Mouse (Mus musculus) MEL (cell line): ENCODE measurements around the gene Tceal3. TPM values are rescaled to one million over a fixed set of nuclear protein-coding genes. Genes with fewer than 3 reads are reported as not detected.
"Not testable (repeated sequence)": the region's sequence is repeated elsewhere in the genome, so short reads cannot be mapped to it uniquely, and the experiment has no call there.

Experiments
- DNase-seq: peaks from one replicate; pipeline ENCODE4 v3.0.0; 2011; ENCODE audit warnings: low read depth, low spot score
- H3K27ac ChIP-seq: 2 replicates; pipeline ENCODE4 v1.5.1; 2012; ENCODE audit warnings: low read depth, mild to moderate bottlenecking, control low read depth, low read length, moderate library complexity; ENCODE audit not compliant: control insufficient read depth
- H3K27me3 ChIP-seq, 2 experiments: fragments of 150-350 bp in 1 of 2; sonication (generic) in 1 of 2; 2 replicates each; pipeline ENCODE4 v1.6.1; 2012; ENCODE audit warnings: low read length in 2 of 2, mild to moderate bottlenecking in 2 of 2, improper control_type of control experiment in 1 of 2, moderate library complexity in 1 of 2; ENCODE audit not compliant: insufficient read depth in 2 of 2, control insufficient read depth in 1 of 2
- H3K36me3 ChIP-seq, 2 experiments: 2 replicates each; pipeline ENCODE4 v1.6.1; 2012 to 2014; ENCODE audit warnings: low read length in 2 of 2, improper control_type of control experiment in 1 of 2, inconsistent platforms in 1 of 2, mild to moderate bottlenecking in 1 of 2; ENCODE audit not compliant: insufficient read depth in 2 of 2, control insufficient read depth in 1 of 2
- H3K4me1 ChIP-seq, 2 experiments: fragments of 150-350 bp in 1 of 2; sonication (generic) in 1 of 2; 2 replicates each; pipeline ENCODE4 v1.6.1; 2012; ENCODE audit warnings: low read length in 2 of 2, improper control_type of control experiment in 1 of 2, mild to moderate bottlenecking in 1 of 2; ENCODE audit not compliant: insufficient read depth in 2 of 2, control insufficient read depth in 1 of 2
- H3K4me3 ChIP-seq, 2 experiments: fragments of 150-350 bp in 1 of 2; sonication (generic) in 1 of 2; 2 replicates each; pipeline ENCODE4 v1.5.1; 2012; ENCODE audit warnings: low read depth in 2 of 2, low read length in 2 of 2, mild to moderate bottlenecking in 2 of 2, moderate library complexity in 2 of 2, control low read depth in 1 of 2, improper control_type of control experiment in 1 of 2; ENCODE audit not compliant: control insufficient read depth in 1 of 2, insufficient read depth in 1 of 2
- H3K79me2 ChIP-seq: 2 replicates; pipeline ENCODE4 v1.6.1; 2012; ENCODE audit warnings: mild to moderate bottlenecking, low read length, moderate library complexity; ENCODE audit not compliant: control insufficient read depth, poor library complexity, insufficient read depth
- H3K9ac ChIP-seq: 2 replicates; pipeline ENCODE4 v1.6.1; 2012; ENCODE audit warnings: low read depth, mild to moderate bottlenecking, control low read depth, low read length, moderate library complexity; ENCODE audit not compliant: control insufficient read depth, poor library complexity, severe bottlenecking
- H3K9me3 ChIP-seq: fragments of 150-350 bp; sonication (generic); replicated peaks from 2 replicates; pipeline ENCODE4 v1.6.1; 2012; ENCODE audit warnings: mild to moderate bottlenecking, low read length, improper control_type of control experiment, moderate library complexity; ENCODE audit not compliant: insufficient read depth
- CHD1 ChIP-seq: IDR thresholded peaks from 2 replicates; pipeline ENCODE4 v1.6.1; 2012; ENCODE audit warnings: low read depth, mild to moderate bottlenecking, inconsistent platforms, low read length, improper control_type of control experiment
- E2F4 ChIP-seq: IDR thresholded peaks from 2 replicates; pipeline ENCODE4 v1.6.1; 2011; ENCODE audit warnings: low read depth, low read length, improper control_type of control experiment, borderline replicate concordance
- ELF1 ChIP-seq: IDR thresholded peaks from 2 replicates; pipeline ENCODE4 v1.6.1; 2014; ENCODE audit warnings: low read depth, mild to moderate bottlenecking, inconsistent platforms, low read length, improper control_type of control experiment, moderate library complexity
- EP300 ChIP-seq, 2 experiments: IDR thresholded peaks; 2 replicates each; pipeline ENCODE4 v1.6.1; 2011; ENCODE audit warnings: improper control_type of control experiment in 2 of 2, low read length in 2 of 2, low read depth in 1 of 2, mild to moderate bottlenecking in 1 of 2
- GABPA ChIP-seq: IDR thresholded peaks from 2 replicates; pipeline ENCODE4 v1.6.1; 2012; ENCODE audit warnings: low read depth, mild to moderate bottlenecking, inconsistent platforms, low read length, improper control_type of control experiment, moderate library complexity
- JUND ChIP-seq: IDR thresholded peaks from 2 replicates; pipeline ENCODE4 v1.6.1; 2011; ENCODE audit warnings: low read depth, mild to moderate bottlenecking, improper control_type of control experiment, low read length
- MAX ChIP-seq: IDR thresholded peaks from 2 replicates; pipeline ENCODE4 v1.6.1; 2011; ENCODE audit warnings: low read length, improper control_type of control experiment
- MYB ChIP-seq: IDR thresholded peaks from 2 replicates; pipeline ENCODE4 v1.6.1; 2011; ENCODE audit warnings: mild to moderate bottlenecking, low read depth, low read length, improper control_type of control experiment
- NELFE ChIP-seq: IDR thresholded peaks from 2 replicates; pipeline ENCODE4 v1.6.1; 2011; ENCODE audit warnings: low read depth, low read length, improper control_type of control experiment
- NRF1 ChIP-seq: IDR thresholded peaks from 2 replicates; pipeline ENCODE4 v1.6.1; 2014; ENCODE audit warnings: low read depth, mild to moderate bottlenecking, inconsistent platforms, low read length, improper control_type of control experiment, moderate library complexity; ENCODE audit not compliant: poor library complexity, insufficient read depth, severe bottlenecking
- POLR2A ChIP-seq, 2 experiments: IDR thresholded peaks; 2 replicates each; pipeline ENCODE4 v1.6.1; 2011 to 2012; ENCODE audit warnings: low read length in 2 of 2, mild to moderate bottlenecking in 2 of 2, control low read depth in 1 of 2, improper control_type of control experiment in 1 of 2, low read depth in 1 of 2, moderate library complexity in 1 of 2; ENCODE audit not compliant: control insufficient read depth in 1 of 2, insufficient read depth in 1 of 2, poor library complexity in 1 of 2
- RCOR1 ChIP-seq: IDR thresholded peaks from 2 replicates; pipeline ENCODE4 v1.6.1; 2012; ENCODE audit warnings: low read depth, mild to moderate bottlenecking, inconsistent platforms, low read length, improper control_type of control experiment
- TCF12 ChIP-seq: IDR thresholded peaks from 2 replicates; pipeline ENCODE4 v1.6.1; 2014; ENCODE audit warnings: low read depth, mild to moderate bottlenecking, inconsistent platforms, low read length, improper control_type of control experiment, moderate library complexity
- UBTF ChIP-seq: IDR thresholded peaks from 2 replicates; pipeline ENCODE4 v1.6.1; 2012; ENCODE audit warnings: low read depth, mild to moderate bottlenecking, inconsistent platforms, low read length, improper control_type of control experiment, moderate library complexity, borderline replicate concordance; ENCODE audit not compliant: insufficient read depth
- ZMIZ1 ChIP-seq: IDR thresholded peaks from 2 replicates; pipeline ENCODE4 v1.6.1; 2012; ENCODE audit warnings: low read depth, mild to moderate bottlenecking, inconsistent platforms, low read length, improper control_type of control experiment, moderate library complexity
- polyA plus RNA-seq, 2 experiments: library from polyadenylated mRNA; stranded (reverse) in 1 of 2; unstranded in 1 of 2; fragments of >175 nt in 1 of 2; fragments of >200 nt in 1 of 2; gene quantifications; 2 replicates each; pipeline versions ENCODE4 v1.2.1 to v1.2.4; 2012; ENCODE audit warnings: low replicate concordance in 2 of 2, low read depth in 1 of 2; ENCODE audit not compliant: insufficient read length in 2 of 2, insufficient read depth in 1 of 2, missing spikeins in 1 of 2
- total RNA-seq: library from RNA; depleted of rRNA; stranded (reverse); fragments of 300-350 nt; gene quantifications from 2 replicates; pipeline ENCODE4 v1.2.3, GENCODE M21; 2012

Tceal3 gene
- total and polyA plus RNA-seq, 3 experiments, result not detected

GRCm38 (mm10) chrX:136680989-136681388, 90.3 kb downstream of the Tceal3 start:
- Histone ChIP-seq H3K9me3 (no peaks in the 10 kb centered on the region), H3K36me3 (no peaks in the 10 kb centered on the region), H3K4me3 (no peak overlapping the region), H3K27me3 (no peaks in the 10 kb centered on the region), H3K79me2 (no peaks in the 10 kb centered on the region), H3K27ac (no peak overlapping the region), H3K4me1 (no peaks in the 10 kb centered on the region), H3K9ac (no peak overlapping the region)
- no peak for DNase-seq
- no peak for TF ChIP-seq TCF12
- no peak for TF ChIP-seq NELFE
- no peak for TF ChIP-seq RCOR1
- no peak for TF ChIP-seq POLR2A (IDR thresholded peaks at IDR 0.05; ENCODE audit: control insufficient read depth in 1 of 2, insufficient read depth in 1 of 2, low read depth in 1 of 2, low read length in 2 of 2, poor library complexity in 1 of 2)
- TF ChIP-seq CHD1, result no peak
- TF ChIP-seq E2F4, result no peak
- TF ChIP-seq ELF1, result no peak
- TF ChIP-seq MAX, result no peak
- TF ChIP-seq UBTF, result no peak
- TF ChIP-seq EP300 (IDR thresholded peaks at IDR 0.05; ENCODE audit: low read depth in 1 of 2, low read length in 2 of 2), result no peak
- no peak for TF ChIP-seq NRF1
- TF ChIP-seq ZMIZ1, result no peak
- TF ChIP-seq MYB, result no peak

GRCm38 (mm10) chrX:136691606-136692293, 101.1 kb downstream of the Tceal3 start:
- H3K27me3 ChIP-seq, H3K27ac ChIP-seq, H3K36me3 ChIP-seq, DNase-seq, H3K9me3 ChIP-seq, H3K4me1 ChIP-seq, H3K9ac ChIP-seq, H3K79me2 ChIP-seq, H3K4me3 ChIP-seq: not testable (repeated sequence)

GRCm38 (mm10) chrX:136692294-136692675, 101.6 kb downstream of the Tceal3 start:
- no peak overlapping the region for H3K4me3 ChIP-seq
- H3K4me1 ChIP-seq, result no peaks in the 10 kb centered on the region
- no peak for DNase-seq
- no peak overlapping the region for H3K9ac ChIP-seq
- no peaks in the 10 kb centered on the region for H3K36me3 ChIP-seq
- H3K27me3 ChIP-seq, result no peaks in the 10 kb centered on the region; a peak in 2 of 4 replicates
- no peak overlapping the region for H3K27ac ChIP-seq
- H3K79me2 ChIP-seq, result no peaks in the 10 kb centered on the region
- no peak for TF ChIP-seq GABPA
- TF ChIP-seq JUND, result no peak
- no peaks in the 10 kb centered on the region for H3K9me3 ChIP-seq
